Mouse (Mus musculus): ENCODE data around the gene Zfp143. TPM values are rescaled to one million over a fixed set of nuclear protein-coding genes. Genes with fewer than 3 reads are reported as not detected.
"Not testable (repeated sequence)": the region's sequence is repeated elsewhere in the genome, so short reads cannot be mapped to it uniquely, and the experiment has no call there.

Gene Zfp143
- total RNA-seq (2021), result 1 to 10 TPM; 7.1 to 7.7 TPM
- long read RNA-seq, experiment 1, partial matches to known transcripts, result 1 of 4 reads
- long read RNA-seq, experiment 1, other reads (novel, unspliced or antisense), result 0 of 4 reads
- long read RNA-seq, experiment 2, partial matches to known transcripts, result 0 of 4 reads
- long read RNA-seq, experiment 2, other reads (novel, unspliced or antisense), result 1 of 4 reads

- DNase-seq, result peak; percentile 100
Observed at GRCm38 (mm10) chr7:110061199-110061751, at the start of gene Zfp143. TSS of gene Zfp143 (plus strand) at chr7:110061217.

GRCm38 (mm10) chr7:110011417-110011816 is 49.6 kb upstream of the Zfp143 start:
- DNase-seq, result no peak

- no peak for DNase-seq
Observed at GRCm38 (mm10) chr7:110014272-110014671, 46.7 kb upstream of the Zfp143 start.

- peak; percentile 90 for DNase-seq
Observed at GRCm38 (mm10) chr7:110018117-110018630, 42.8 kb upstream of the Zfp143 start, which contains the start of gene Ipo7. TSS of gene Ipo7 (plus strand) at chr7:110018274.

GRCm38 (mm10) chr7:110018631-110019482 is 42.2 kb upstream of the Zfp143 start:
- peak; percentile 78 for DNase-seq

- no peak for DNase-seq
Observed at GRCm38 (mm10) chr7:110023553-110023952, 37.5 kb upstream of the Zfp143 start.

GRCm38 (mm10) chr7:110026594-110026993 is 34.4 kb upstream of the Zfp143 start:
- DNase-seq, result no peak

GRCm38 (mm10) chr7:110028826-110029225 is 32.2 kb upstream of the Zfp143 start:
- no peak for DNase-seq

- no peak for DNase-seq
Observed at GRCm38 (mm10) chr7:110030342-110030741, 30.7 kb upstream of the Zfp143 start.

- not testable (repeated sequence) for DNase-seq
Observed at GRCm38 (mm10) chr7:110057723-110058122, 3.3 kb upstream of the Zfp143 start.

GRCm38 (mm10) chr7:110059092-110059785 is 1.8 kb upstream of the Zfp143 start:
- no peak for DNase-seq

- no peak for DNase-seq
Observed at GRCm38 (mm10) chr7:110060106-110060668, 830 bp upstream of the Zfp143 start.

- no peak for DNase-seq
Observed at GRCm38 (mm10) chr7:110060669-110061198, 283 bp upstream of the Zfp143 start.

GRCm38 (mm10) chr7:110061752-110062273 is 796 bp downstream of the Zfp143 start:
- DNase-seq, result peak; percentile 93

GRCm38 (mm10) chr7:110063731-110064130 is 2.7 kb downstream of the Zfp143 start:
- DNase-seq, result no peak

GRCm38 (mm10) chr7:110069070-110069469 is 8.1 kb downstream of the Zfp143 start:
- DNase-seq, result no peak

- DNase-seq, result no peak
Observed at GRCm38 (mm10) chr7:110078168-110078567, 17.2 kb downstream of the Zfp143 start.

- no peak for DNase-seq
Observed at GRCm38 (mm10) chr7:110083386-110084165, 22.6 kb downstream of the Zfp143 start.

- DNase-seq, result no peak
Observed at GRCm38 (mm10) chr7:110085217-110085616, 24.2 kb downstream of the Zfp143 start.

- DNase-seq, result no peak
Observed at GRCm38 (mm10) chr7:110087914-110088313, 26.9 kb downstream of the Zfp143 start.

GRCm38 (mm10) chr7:110091670-110092069 is 30.7 kb downstream of the Zfp143 start:
- no peak for DNase-seq
